Mouse (Mus musculus) G1E (cell line): Measurements from ENCODE around the gene Asah2.

Source experiments
- CTCF ChIP-seq: IDR thresholded peaks from 2 replicates; pipeline ENCODE4 v1.5.1; 2012; ENCODE audit warnings: low read depth, low read length, inconsistent platforms, mixed read lengths
- GATA1 ChIP-seq: IDR thresholded peaks from 2 replicates; pipeline ENCODE4 v1.6.1; 2012; ENCODE audit warnings: borderline replicate concordance, low read length, inconsistent platforms, mixed read lengths
- GATA2 ChIP-seq: IDR thresholded peaks from 2 replicates; pipeline ENCODE4 v1.6.1; 2012; ENCODE audit warnings: low read depth, low read length, inconsistent platforms, borderline replicate concordance
- POLR2AphosphoS5 ChIP-seq: IDR thresholded peaks from 2 replicates; pipeline ENCODE4 v1.6.1; 2012; ENCODE audit warnings: low read depth, low read length, inconsistent platforms; ENCODE audit not compliant: insufficient replicate concordance
- TAL1 ChIP-seq: conservative IDR thresholded peaks from 2 replicates; pipeline ENCODE4 v1.6.1; 2012; ENCODE audit warnings: low read depth, low read length, inconsistent platforms, mixed read lengths

GRCm38 (mm10) chr19:32002623-32003022 is 105.4 kb downstream of the Asah2 start:
- TF ChIP-seq CTCF (no peak), TAL1 (no peak), GATA1 (no peak), POLR2AphosphoS5 (no peak), GATA2 (no peak)
